Mouse (Mus musculus): ENCODE measurements around the gene Arhgap10. TPM values are rescaled to one million over a fixed set of nuclear protein-coding genes. Genes with fewer than 3 reads are reported as not detected.

Arhgap10 gene
- polyA plus RNA-seq, 1 experiment from 2014 or later, result 26.3 TPM

- H3K4me3 ChIP-seq (ENCODE audit: low read depth, low read length), result no peak overlapping the region
- H3K9me3 ChIP-seq (replicated peaks; ENCODE audit: control insufficient read depth, low read length), result no peaks in the 10 kb centered on the region
- DNase-seq (ENCODE audit: low spot score), result peak; percentile 51
- no peak overlapping the region for H3K27ac ChIP-seq (replicated peaks; ENCODE audit: low read depth, low read length)
- H3K36me3 ChIP-seq (replicated peaks; ENCODE audit: control insufficient read depth, insufficient read depth, low read depth, low read length), result no peaks in the 10 kb centered on the region
- no peak for ATAC-seq (replicated peaks; ENCODE audit: insufficient number of reproducible peaks, low FRiP score, low TSS enrichment, low read depth)
- no peak overlapping the region for H3K4me2 ChIP-seq (ENCODE audit: low read depth, low read length)
- H3K4me1 ChIP-seq (ENCODE audit: control insufficient read depth, insufficient read depth, low read length), result peaks cover 3% of the 10 kb centered on the region; the same call in 1 of the 2 replicates
- no peak overlapping the region for H3K9ac ChIP-seq (replicated peaks; ENCODE audit: low read length)
- H3K27me3 ChIP-seq (ENCODE audit: control insufficient read depth, insufficient read depth, low read length), result no peaks in the 10 kb centered on the region
- 41% methylated on average over 13 of the region's 13 CpGs for WGBS
Observed at GRCm38 (mm10) chr8:77511750-77512493, 5.8 kb downstream of the Arhgap10 start.

DNA sequence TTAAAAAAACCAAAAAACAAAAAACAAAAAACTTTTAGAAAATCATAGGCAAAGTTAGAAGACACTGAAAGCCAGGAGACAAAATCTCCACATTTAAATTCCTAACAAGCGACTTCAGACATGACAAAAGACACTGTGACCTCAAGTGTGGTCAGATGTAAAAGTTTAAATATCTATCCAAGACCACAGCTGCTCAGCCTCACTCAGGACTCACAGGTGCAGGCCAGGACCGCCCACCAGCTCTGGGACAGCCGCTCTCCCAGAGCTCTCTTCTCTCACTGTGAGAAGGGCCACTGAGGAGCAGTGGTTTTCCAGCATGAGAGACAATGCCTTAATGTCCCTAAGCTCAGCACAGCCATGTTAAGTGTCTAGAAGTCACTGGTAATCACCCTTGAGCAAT lies 7.3 kb downstream of the Arhgap10 start:
- WGBS, result 75% methylated on average over 3 of the region's 3 CpGs
- DNase-seq (ENCODE audit: low spot score), result no peak
- H3K36me3 ChIP-seq (replicated peaks; ENCODE audit: control insufficient read depth, insufficient read depth, low read depth, low read length), result no peaks in the 10 kb centered on the region

DNA sequence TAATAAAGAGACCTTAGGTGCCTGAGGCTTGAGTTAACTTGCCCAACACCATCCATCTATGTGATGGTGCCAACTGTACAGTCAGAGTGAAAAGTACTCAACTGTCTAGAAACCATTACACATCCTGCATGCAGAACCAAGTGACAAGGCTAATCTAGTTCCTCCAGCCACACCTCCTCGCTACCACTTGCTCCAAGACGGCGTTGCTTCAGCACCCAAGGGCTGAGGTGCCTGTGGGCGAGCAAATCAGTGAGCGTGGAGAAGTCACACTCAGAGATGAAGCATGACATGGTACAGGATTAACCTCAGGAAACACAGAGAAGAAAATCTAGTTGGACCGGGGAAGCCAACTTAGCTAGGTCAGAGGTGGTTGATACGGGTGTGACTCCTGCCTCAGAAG lies 8.7 kb downstream of the Arhgap10 start:
- 92% methylated on average over 7 of the region's 7 CpGs for whole genome bisulfite sequencing
- H3K9ac ChIP-seq (replicated peaks; ENCODE audit: low read length), result no peak overlapping the region
- no peak for ATAC-seq (replicated peaks; ENCODE audit: insufficient number of reproducible peaks, low FRiP score, low TSS enrichment, low read depth)

More for the DNA sequence above, 7.3 kb downstream of the Arhgap10 start:
- Histone ChIP-seq H3K4me1 (ENCODE audit: control insufficient read depth, insufficient read depth, low read length) (no peaks in the 10 kb centered on the region), H3K4me3 (ENCODE audit: low read depth, low read length) (no peak overlapping the region), H3K9ac (replicated peaks; ENCODE audit: low read length) (no peak overlapping the region), H3K27ac (replicated peaks; ENCODE audit: low read depth, low read length) (no peak overlapping the region), H3K4me2 (ENCODE audit: low read depth, low read length) (no peak overlapping the region), H3K27me3 (ENCODE audit: control insufficient read depth, insufficient read depth, low read length) (no peaks in the 10 kb centered on the region), H3K9me3 (replicated peaks; ENCODE audit: control insufficient read depth, low read length) (no peaks in the 10 kb centered on the region)
- no peak for ATAC-seq (replicated peaks; ENCODE audit: insufficient number of reproducible peaks, low FRiP score, low TSS enrichment, low read depth)

GRCm38 (mm10) chr8:77507510-77508035 lies 10.2 kb downstream of the Arhgap10 start:
- H3K27me3 ChIP-seq (ENCODE audit: control insufficient read depth, insufficient read depth, low read length), result no peaks in the 10 kb centered on the region
- 77% methylated on average over 10 of the region's 10 CpGs for WGBS
- no peak overlapping the region for H3K4me2 ChIP-seq (ENCODE audit: low read depth, low read length)
- no peaks in the 10 kb centered on the region for H3K36me3 ChIP-seq (replicated peaks; ENCODE audit: control insufficient read depth, insufficient read depth, low read depth, low read length)
- no peak overlapping the region for H3K9ac ChIP-seq (replicated peaks; ENCODE audit: low read length)
- no peak overlapping the region for H3K27ac ChIP-seq (replicated peaks; ENCODE audit: low read depth, low read length)
- no peak for ATAC-seq (replicated peaks; ENCODE audit: insufficient number of reproducible peaks, low FRiP score, low TSS enrichment, low read depth)
- H3K9me3 ChIP-seq (replicated peaks; ENCODE audit: control insufficient read depth, low read length), result no peaks in the 10 kb centered on the region
- no peaks in the 10 kb centered on the region for H3K4me1 ChIP-seq (ENCODE audit: control insufficient read depth, insufficient read depth, low read length)
- DNase-seq (ENCODE audit: low spot score), result no peak
- H3K4me3 ChIP-seq (ENCODE audit: low read depth, low read length), result no peak overlapping the region

More for the DNA sequence above, 8.7 kb downstream of the Arhgap10 start:
- Histone ChIP-seq H3K4me2 (ENCODE audit: low read depth, low read length) (no peak overlapping the region), H3K27me3 (ENCODE audit: control insufficient read depth, insufficient read depth, low read length) (no peaks in the 10 kb centered on the region), H3K4me3 (ENCODE audit: low read depth, low read length) (no peak overlapping the region), H3K4me1 (ENCODE audit: control insufficient read depth, insufficient read depth, low read length) (no peaks in the 10 kb centered on the region), H3K36me3 (replicated peaks; ENCODE audit: control insufficient read depth, insufficient read depth, low read depth, low read length) (no peaks in the 10 kb centered on the region), H3K27ac (replicated peaks; ENCODE audit: low read depth, low read length) (no peak overlapping the region), H3K9me3 (replicated peaks; ENCODE audit: control insufficient read depth, low read length) (no peaks in the 10 kb centered on the region)
- DNase-seq (ENCODE audit: low spot score), result no peak

DNA sequence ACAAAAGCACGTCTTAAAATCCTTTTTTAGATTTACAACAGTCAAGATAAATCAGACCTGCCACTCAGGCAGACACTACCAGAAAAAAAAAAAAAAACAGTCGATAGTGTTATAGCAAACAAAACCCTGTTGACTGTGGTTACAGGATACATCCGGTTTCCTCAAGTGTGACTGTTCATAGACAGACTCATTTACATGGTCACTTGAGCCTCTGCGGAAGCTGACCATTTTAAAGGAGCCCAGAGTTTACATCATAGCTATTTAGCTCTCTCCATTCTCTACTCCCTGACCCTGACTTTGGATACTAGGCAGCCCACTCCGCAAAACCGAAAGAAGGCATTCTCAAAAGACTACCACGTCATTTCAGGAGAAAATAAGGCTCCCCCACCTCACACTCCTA lies 11.2 kb downstream of the Arhgap10 start:
- Histone ChIP-seq H3K9ac (replicated peaks; ENCODE audit: low read length) (no peak overlapping the region), H3K9me3 (replicated peaks; ENCODE audit: control insufficient read depth, low read length) (no peaks in the 10 kb centered on the region), H3K36me3 (replicated peaks; ENCODE audit: control insufficient read depth, insufficient read depth, low read depth, low read length) (no peaks in the 10 kb centered on the region), H3K27me3 (ENCODE audit: control insufficient read depth, insufficient read depth, low read length) (no peaks in the 10 kb centered on the region), H3K27ac (replicated peaks; ENCODE audit: low read depth, low read length) (no peak overlapping the region), H3K4me2 (ENCODE audit: low read depth, low read length) (no peak overlapping the region), H3K4me1 (ENCODE audit: control insufficient read depth, insufficient read depth, low read length) (no peaks in the 10 kb centered on the region), H3K4me3 (ENCODE audit: low read depth, low read length) (no peak overlapping the region)
- 85% methylated on average over 7 of the region's 7 CpGs for WGBS
- no peak for DNase-seq (ENCODE audit: low spot score)
- ATAC-seq (replicated peaks; ENCODE audit: insufficient number of reproducible peaks, low FRiP score, low TSS enrichment, low read depth), result no peak

- Histone ChIP-seq H3K27me3 (ENCODE audit: control insufficient read depth, insufficient read depth, low read length) (no peaks in the 10 kb centered on the region), H3K36me3 (replicated peaks; ENCODE audit: control insufficient read depth, insufficient read depth, low read depth, low read length) (no peaks in the 10 kb centered on the region), H3K4me3 (ENCODE audit: low read depth, low read length) (no peak overlapping the region), H3K9ac (replicated peaks; ENCODE audit: low read length) (no peak overlapping the region), H3K4me1 (ENCODE audit: control insufficient read depth, insufficient read depth, low read length) (no peaks in the 10 kb centered on the region), H3K4me2 (ENCODE audit: low read depth, low read length) (no peak overlapping the region), H3K9me3 (replicated peaks; ENCODE audit: control insufficient read depth, low read length) (no peaks in the 10 kb centered on the region), H3K27ac (replicated peaks; ENCODE audit: low read depth, low read length) (no peak overlapping the region)
- ATAC-seq (replicated peaks; ENCODE audit: insufficient number of reproducible peaks, low FRiP score, low TSS enrichment, low read depth) (no peak), DNase-seq (ENCODE audit: low spot score) (no peak)
- WGBS, result 87% methylated on average over 6 of the region's 6 CpGs
Observed at GRCm38 (mm10) chr8:77502547-77502946, 15.2 kb downstream of the Arhgap10 start.

GRCm38 (mm10) chr8:77501131-77501530 lies 16.6 kb downstream of the Arhgap10 start:
- Histone ChIP-seq H3K27me3 (ENCODE audit: control insufficient read depth, insufficient read depth, low read length) (no peaks in the 10 kb centered on the region), H3K9me3 (replicated peaks; ENCODE audit: control insufficient read depth, low read length) (no peaks in the 10 kb centered on the region), H3K4me2 (ENCODE audit: low read depth, low read length) (no peak overlapping the region), H3K4me3 (ENCODE audit: low read depth, low read length) (no peak overlapping the region), H3K36me3 (replicated peaks; ENCODE audit: control insufficient read depth, insufficient read depth, low read depth, low read length) (no peaks in the 10 kb centered on the region), H3K9ac (replicated peaks; ENCODE audit: low read length) (no peak overlapping the region), H3K27ac (replicated peaks; ENCODE audit: low read depth, low read length) (no peak overlapping the region), H3K4me1 (ENCODE audit: control insufficient read depth, insufficient read depth, low read length) (no peaks in the 10 kb centered on the region)
- ATAC-seq (replicated peaks; ENCODE audit: insufficient number of reproducible peaks, low FRiP score, low TSS enrichment, low read depth) (no peak), DNase-seq (ENCODE audit: low spot score) (no peak)
- WGBS, result 81% methylated on average over 8 of the region's 8 CpGs

DNA sequence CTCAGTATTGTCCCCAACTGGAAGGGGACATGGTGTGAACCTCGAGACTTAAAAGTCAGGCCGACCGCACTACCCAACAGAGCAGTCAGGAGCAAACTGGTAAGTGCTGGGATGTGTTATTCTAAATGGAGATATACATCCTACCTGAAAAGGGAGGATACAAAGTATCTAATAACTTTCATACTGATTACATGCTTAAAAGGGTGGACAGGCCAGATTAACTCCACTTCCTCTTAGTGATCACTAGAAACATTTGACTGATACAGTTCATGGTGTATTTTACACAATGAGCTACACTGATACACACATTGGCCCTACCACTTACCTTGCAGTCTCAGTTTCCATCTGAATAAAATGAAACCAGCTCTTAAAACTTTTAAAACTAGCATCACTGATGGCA lies 17.5 kb downstream of the Arhgap10 start:
- no peaks in the 10 kb centered on the region for H3K36me3 ChIP-seq (replicated peaks; ENCODE audit: control insufficient read depth, insufficient read depth, low read depth, low read length)
- WGBS, result 90% methylated on average over 3 of the region's 3 CpGs
- ATAC-seq (replicated peaks; ENCODE audit: insufficient number of reproducible peaks, low FRiP score, low TSS enrichment, low read depth), result no peak

More for the DNA sequence above, 17.5 kb downstream of the Arhgap10 start:
- Histone ChIP-seq H3K4me3 (ENCODE audit: low read depth, low read length) (no peak overlapping the region), H3K4me1 (ENCODE audit: control insufficient read depth, insufficient read depth, low read length) (no peaks in the 10 kb centered on the region), H3K4me2 (ENCODE audit: low read depth, low read length) (no peak overlapping the region), H3K9me3 (replicated peaks; ENCODE audit: control insufficient read depth, low read length) (no peaks in the 10 kb centered on the region), H3K9ac (replicated peaks; ENCODE audit: low read length) (no peak overlapping the region), H3K27ac (replicated peaks; ENCODE audit: low read depth, low read length) (no peak overlapping the region), H3K27me3 (ENCODE audit: control insufficient read depth, insufficient read depth, low read length) (no peaks in the 10 kb centered on the region)
- DNase-seq (ENCODE audit: low spot score), result no peak
